Mouse (Mus musculus) C2C12 (cell line): ENCODE data around the gene 6030458C11Rik. TPM values are rescaled to one million over a fixed set of nuclear protein-coding genes. Genes with fewer than 3 reads are reported as not detected.
A peak's percentile ranks its signal among the peaks of the same experiment; 100 is the strongest.

Experiments
- H3K27me3 ChIP-seq: one replicate; pipeline ENCODE4 v1.6.1; 2011; ENCODE audit not compliant: control insufficient read depth, insufficient read depth, insufficient read length
- H3K36me3 ChIP-seq: one replicate; pipeline ENCODE4 v1.6.1; 2011; ENCODE audit not compliant: control insufficient read depth, insufficient read depth
- H3K4me3 ChIP-seq: one replicate; pipeline ENCODE4 v1.5.1; 2011; ENCODE audit warnings: mild to moderate bottlenecking, control low read depth; ENCODE audit not compliant: poor library complexity, insufficient read depth, severe bottlenecking
- H3K79me2 ChIP-seq: one replicate; pipeline ENCODE4 v1.6.1; 2011; ENCODE audit not compliant: control insufficient read depth, insufficient read depth
- H3K79me3 ChIP-seq: one replicate; pipeline ENCODE4 v1.6.1; 2011; ENCODE audit warnings: low read depth, control low read depth
- H3ac ChIP-seq: one replicate; pipeline ENCODE3; 2011; ENCODE audit warnings: low read depth; ENCODE audit not compliant: control insufficient read depth, insufficient read length
- CEBPB ChIP-seq: IDR thresholded peaks from one replicate; pipeline ENCODE4 v1.6.1; 2011; ENCODE audit warnings: low read depth, mild to moderate bottlenecking, control low read depth, moderate library complexity
- CTCF ChIP-seq: IDR thresholded peaks from one replicate; pipeline ENCODE4 v1.5.1; 2011; ENCODE audit not compliant: control insufficient read depth, insufficient read depth, insufficient read length
- FOSL1 ChIP-seq: IDR thresholded peaks from one replicate; pipeline ENCODE4 v1.8.0; 2011; ENCODE audit warnings: mild to moderate bottlenecking, low read length; ENCODE audit not compliant: poor library complexity, insufficient read depth, severe bottlenecking
- MAX ChIP-seq: IDR thresholded peaks from one replicate; pipeline ENCODE4 v1.6.1; 2011; ENCODE audit warnings: mild to moderate bottlenecking, control low read depth
- MYOD1 ChIP-seq: IDR thresholded peaks from one replicate; pipeline ENCODE4 v1.6.1; 2011; ENCODE audit warnings: low read depth; ENCODE audit not compliant: control insufficient read depth, insufficient read length
- MYOG ChIP-seq: IDR thresholded peaks from one replicate; pipeline ENCODE4 v1.6.1; 2011; ENCODE audit not compliant: control insufficient read depth, insufficient read length; ENCODE audit errors: extremely low read depth
- USF1 ChIP-seq: IDR thresholded peaks from one replicate; pipeline ENCODE4 v1.6.1; 2011; ENCODE audit warnings: low read depth, mild to moderate bottlenecking, control low read depth, moderate library complexity
- long read RNA-seq, 2 experiments: library from polyadenylated mRNA; unstranded; transcript quantifications; one replicate each; pipeline ENCODE4 v2.0.0; 2019 to 2020
- polyA plus RNA-seq: library from polyadenylated mRNA; unstranded; fragments of >200 nt; fragmentation: generic; extraction: Trizol; gene quantifications from one replicate; pipeline ENCODE4 v1.2.1, GENCODE M21; 2012; ENCODE audit warnings: missing spikeins

6030458C11Rik gene
- 7.5 TPM for polyA plus RNA-seq
- long read RNA-seq, experiment 1, partial matches to known transcripts = 2 of 11 reads
- long read RNA-seq, experiment 1, other reads (novel, unspliced or antisense) = 3 of 11 reads
- long read RNA-seq, experiment 2, transcript 6030458C11Rik-201 (9 exons, 3,966 nt) = major isoform, 40 of 52 reads
- long read RNA-seq, experiment 2, partial matches to known transcripts = 1 of 52 reads
- long read RNA-seq, experiment 2, other reads (novel, unspliced or antisense) = 8 of 52 reads

- peaks cover 25% of the 10 kb centered on the region for H3K79me3 ChIP-seq
- peaks cover 49% of the 10 kb centered on the region for H3K79me2 ChIP-seq
- TF ChIP-seq MAX = peak; percentile 42
- no peak for TF ChIP-seq CTCF
- no peak for TF ChIP-seq MYOD1
- no peak for TF ChIP-seq FOSL1
- peak within 1 kb of the TSS; percentile 98 for H3ac ChIP-seq
- H3K27me3 ChIP-seq = no peaks in the 10 kb centered on the region
- H3K36me3 ChIP-seq = peaks cover 64% of the 10 kb centered on the region
- peak within 1 kb of the TSS; percentile 98 for H3K4me3 ChIP-seq
These were observed at the start of gene 6030458C11Rik, which contains the start of gene Drosha for GRCm38 (mm10) chr15:12824197-12824952. Gene 6030458C11Rik (minus strand): TSS chr15:12824649. Gene Drosha (plus strand): TSS chr15:12824815.

GRCm38 (mm10) chr15:12867269-12867668 lies 42.8 kb upstream of the 6030458C11Rik start:
- no peak overlapping the region for H3K4me3 ChIP-seq
- peaks cover 86% of the 10 kb centered on the region for H3K36me3 ChIP-seq
- no peaks in the 10 kb centered on the region for H3K79me3 ChIP-seq
- TF ChIP-seq MYOD1 (no peak), FOSL1 (no peak), MYOG (no peak), CTCF (no peak), CEBPB (no peak), MAX (no peak), USF1 (no peak)
- no peak overlapping the region for H3ac ChIP-seq
- no peaks in the 10 kb centered on the region for H3K79me2 ChIP-seq
- no peaks in the 10 kb centered on the region for H3K27me3 ChIP-seq

GRCm38 (mm10) chr15:12865595-12866314 lies 41.3 kb upstream of the 6030458C11Rik start:
- H3K4me3 ChIP-seq = no peak overlapping the region
- no peaks in the 10 kb centered on the region for H3K79me2 ChIP-seq
- no peak overlapping the region for H3ac ChIP-seq
- no peaks in the 10 kb centered on the region for H3K27me3 ChIP-seq
- H3K79me3 ChIP-seq = no peaks in the 10 kb centered on the region
- peaks cover 87% of the 10 kb centered on the region for H3K36me3 ChIP-seq
- TF ChIP-seq CTCF (no peak), USF1 (no peak), MAX (no peak), MYOD1 (no peak), MYOG (no peak), FOSL1 (no peak), CEBPB (no peak)

DNA sequence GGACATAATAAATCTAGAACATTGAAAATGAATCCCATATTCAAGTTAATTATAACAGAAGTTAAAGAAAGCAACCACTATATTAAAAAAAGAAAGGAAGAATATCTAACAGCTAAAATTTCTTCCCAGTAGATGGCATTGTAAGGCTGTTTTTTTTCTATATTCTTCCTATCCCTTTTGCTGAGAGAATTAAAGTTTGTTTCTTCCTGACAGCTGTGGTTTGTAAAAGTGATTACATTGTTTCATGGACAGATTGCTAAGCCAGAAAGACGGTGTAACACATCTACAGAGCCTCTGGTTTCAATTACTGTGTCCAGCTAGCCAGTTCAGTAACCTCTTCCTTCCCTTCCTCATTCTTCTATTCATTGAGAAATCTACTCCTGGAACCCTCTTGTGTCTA lies 39.2 kb upstream of the 6030458C11Rik start:
- Histone ChIP-seq H3ac (no peak overlapping the region), H3K36me3 (peaks cover 95% of the 10 kb centered on the region), H3K4me3 (no peak overlapping the region), H3K27me3 (no peaks in the 10 kb centered on the region), H3K79me3 (no peaks in the 10 kb centered on the region), H3K79me2 (no peaks in the 10 kb centered on the region)
- TF ChIP-seq USF1 (no peak), MAX (no peak), MYOD1 (no peak), MYOG (no peak)

GRCm38 (mm10) chr15:12862061-12862460 lies 37.6 kb upstream of the 6030458C11Rik start:
- Histone ChIP-seq H3K4me3 (no peak overlapping the region), H3K36me3 (peaks cover 92% of the 10 kb centered on the region), H3K79me3 (no peaks in the 10 kb centered on the region), H3K27me3 (no peaks in the 10 kb centered on the region), H3K79me2 (no peaks in the 10 kb centered on the region), H3ac (no peak overlapping the region)
- TF ChIP-seq CTCF (no peak), MYOG (no peak), USF1 (no peak), FOSL1 (no peak), MYOD1 (no peak), MAX (no peak)

GRCm38 (mm10) chr15:12858645-12859044 lies 34.2 kb upstream of the 6030458C11Rik start:
- Histone ChIP-seq H3K79me2 (no peaks in the 10 kb centered on the region), H3ac (no peak overlapping the region), H3K4me3 (no peak overlapping the region), H3K36me3 (peaks cover 90% of the 10 kb centered on the region), H3K27me3 (no peaks in the 10 kb centered on the region), H3K79me3 (no peaks in the 10 kb centered on the region)
- TF ChIP-seq MAX (no peak), FOSL1 (no peak), CEBPB (no peak), MYOG (no peak), USF1 (no peak), CTCF (no peak), MYOD1 (no peak)
